Mouse (Mus musculus) embryonic fibroblast, embryonic 13.5 days (primary cell): ENCODE data around the gene Frat1.

ENCODE experiments used
- CTCF ChIP-seq: IDR thresholded peaks from 2 replicates; pipeline ENCODE4 v1.5.1; 2011; ENCODE audit warnings: mild to moderate bottlenecking, control low read depth, low read length, moderate library complexity, borderline replicate concordance; ENCODE audit not compliant: insufficient read depth
- POLR2A ChIP-seq: IDR thresholded peaks from 2 replicates; pipeline ENCODE4 v1.6.1; 2011; ENCODE audit warnings: low read depth, mild to moderate bottlenecking, control low read depth, low read length, moderate library complexity

DNA sequence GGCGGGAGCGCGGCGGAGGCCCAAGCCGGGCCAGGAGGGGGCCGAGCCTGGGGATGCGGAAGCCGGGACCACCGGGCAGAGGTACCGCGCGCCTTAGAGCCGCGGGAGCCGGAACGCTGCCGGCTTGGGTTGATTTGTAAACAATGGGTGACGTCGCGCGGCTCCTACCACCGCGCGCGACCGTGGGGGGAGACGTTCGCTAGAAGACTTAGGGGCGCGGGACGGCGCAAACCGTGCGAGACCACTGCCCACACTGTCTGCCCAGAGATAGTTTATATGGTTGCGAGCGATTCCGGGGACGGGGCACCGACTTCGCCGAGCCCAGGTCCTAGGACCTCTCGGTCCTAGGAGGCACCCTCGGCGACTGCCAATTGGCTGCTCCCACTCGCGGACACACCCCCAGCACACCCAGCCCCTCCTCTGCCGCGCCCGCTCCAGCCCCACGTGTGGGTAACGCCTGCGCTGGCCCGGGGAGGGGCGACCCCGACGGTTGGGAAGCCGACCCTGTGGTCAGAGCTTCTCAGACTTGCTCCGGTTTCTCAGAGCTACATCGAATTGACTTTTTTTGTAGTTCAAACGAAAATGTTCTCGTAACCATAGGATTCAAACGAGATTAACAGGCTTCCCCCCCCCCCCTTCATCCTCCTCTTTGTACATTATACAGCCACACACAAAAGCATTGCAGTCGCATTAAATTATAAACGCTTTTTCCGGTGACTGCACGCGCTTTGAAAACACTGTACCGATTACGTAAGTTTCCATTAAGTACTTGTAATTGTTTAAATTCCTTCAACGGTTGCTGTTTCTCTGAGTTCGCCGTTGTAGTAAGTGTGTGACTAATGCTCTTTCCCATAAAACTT is 18.5 kb downstream of the Frat1 start, which contains the start of gene Frat2:
- TF ChIP-seq POLR2A (0 out of 2 replicates have a peak, but pooled peaks have one; percentile 23), CTCF (no peak)
